8 mouse cellular contexts compared by ENCODE assay signal in the genomic region with DNA sequence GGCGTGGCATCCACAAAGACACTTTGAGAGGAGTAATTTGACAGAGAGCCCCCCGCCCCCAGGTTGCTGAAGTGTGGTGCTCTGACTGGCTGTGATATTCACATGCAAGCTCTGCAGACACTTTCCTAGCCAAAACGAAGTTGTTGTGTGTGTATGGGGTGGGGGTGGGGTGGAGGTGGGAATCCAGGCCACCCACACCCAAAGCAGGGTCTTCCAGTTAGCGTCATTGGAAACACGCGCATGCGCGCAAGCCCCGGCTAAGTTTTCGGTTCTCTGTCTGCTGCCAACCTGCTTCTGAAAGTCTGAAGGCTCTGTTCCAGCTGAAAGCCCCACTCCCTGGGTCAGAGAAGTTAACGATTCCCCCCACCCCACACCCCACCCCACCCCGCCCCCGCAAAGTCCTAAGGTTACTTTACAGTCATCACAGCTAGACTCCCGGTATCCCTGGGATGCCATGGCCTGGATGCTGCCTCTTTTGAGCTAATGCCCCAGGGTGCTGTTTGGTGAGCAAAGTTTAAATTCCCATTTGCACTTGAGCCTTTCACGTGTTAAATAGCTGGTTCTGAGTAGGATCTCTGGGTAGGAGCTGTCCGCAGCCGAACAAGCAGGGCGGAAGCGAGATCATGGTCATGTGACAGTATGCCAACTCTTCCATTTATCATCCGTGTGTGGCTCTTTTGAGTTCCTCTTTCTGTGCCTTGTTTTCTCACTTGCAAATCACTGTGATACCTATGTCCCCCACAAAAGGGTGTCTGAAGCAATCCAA. TPM values are rescaled to one million over a fixed set of nuclear protein-coding genes. Genes with fewer than 3 reads are reported as not detected.
DNase-seq lines count a peak whose midpoint lies in the region; ATAC-seq and TF ChIP-seq lines count a peak whose summit lies in the region.

No protein-coding gene starts in this region.

- H3K4me1 ChIP-seq in lung, embryonic 14.5 days (ENCODE audit: insufficient read depth) = no peaks in the 10 kb centered on the region; the same call in 1 of the 2 replicates
- peaks cover 53% of the 10 kb centered on the region for H3K4me1 ChIP-seq in bone marrow macrophage, adult 2 months (ENCODE audit: control insufficient read depth, insufficient read depth, low read length)
- H3K4me1 ChIP-seq in limb, embryonic 11.5 days (ENCODE audit: control insufficient read depth, insufficient read depth, low read length) = peaks cover 7% of the 10 kb centered on the region

- H3K9me3 ChIP-seq in lung, embryonic 14.5 days (ENCODE audit: low read depth, low read length) = no peaks in the 10 kb centered on the region
- no peaks in the 10 kb centered on the region for H3K9me3 ChIP-seq in limb, embryonic 11.5 days (ENCODE audit: control insufficient read depth, low read length)

- 8% methylated on average over 20 of the region's 20 CpGs for WGBS in lung, embryonic 14.5 days
- WGBS in limb, embryonic 11.5 days = 8% methylated on average over 20 of the region's 20 CpGs

- no peaks in the 10 kb centered on the region for H3K36me3 ChIP-seq in lung, embryonic 14.5 days (ENCODE audit: insufficient read depth)
- H3K36me3 ChIP-seq in limb, embryonic 11.5 days (ENCODE audit: control insufficient read depth, insufficient read depth, low read length) = no peaks in the 10 kb centered on the region

- H3K27ac ChIP-seq in lung, embryonic 14.5 days (ENCODE audit: low read depth) = no peak overlapping the region
- peak overlapping the region; percentile 90 for H3K27ac ChIP-seq in bone marrow macrophage, adult 2 months (ENCODE audit: insufficient read depth, low read depth, low read length)
- no peak overlapping the region for H3K27ac ChIP-seq in limb, embryonic 11.5 days (replicated peaks; ENCODE audit: low read depth, low read length)

- ATAC-seq in lung, embryonic 14.5 days (ENCODE audit: insufficient read depth) = peak; percentile 36; the same call in 1 of the 2 replicates
- ATAC-seq in limb, embryonic 11.5 days (ENCODE audit: insufficient number of reproducible peaks, low FRiP score, low TSS enrichment, low read depth) = 0 out of 2 replicates have a peak, but pooled peaks have one; percentile 35

- peak overlapping the region; percentile 38 for H3K9ac ChIP-seq in lung, embryonic 14.5 days
- peak overlapping the region; percentile 47; the same call in 1 of the 2 replicates for H3K9ac ChIP-seq in limb, embryonic 11.5 days (ENCODE audit: low read length)

- no peak for TF ChIP-seq CTCF in lung, embryonic 14.5 days (IDR thresholded peaks at IDR 0.05; ENCODE audit: low read depth)
- TF ChIP-seq CTCF in bone marrow macrophage, adult 2 months (IDR thresholded peaks at IDR 0.05; ENCODE audit: low read depth, low read length) = no peak

- peak; percentile 76 for DNase-seq in lung, embryonic 14.5 days
- DNase-seq in lung, postnatal 10 days = no peak
- peak; percentile 46 for DNase-seq in heart, postnatal 4 days
- DNase-seq in limb, embryonic 11.5 days (ENCODE audit: low spot score) = peak; percentile 76
- peak; percentile 54 for DNase-seq in naive thymus-derived CD4-positive, alpha-beta T cell, adult 2 months (ENCODE audit: low read depth)
- DNase-seq in urinary bladder, postnatal 4 days (ENCODE audit: low spot score in 2 of 2) = no peak
- no peak for DNase-seq in yolk sac, embryonic 10.5 days (ENCODE audit: low spot score)

- peak overlapping the region; percentile 79 for H3K4me2 ChIP-seq in lung, embryonic 14.5 days
- H3K4me2 ChIP-seq in limb, embryonic 11.5 days (ENCODE audit: low read depth, severe bottlenecking) = peak overlapping the region; percentile 65

- H3K4me3 ChIP-seq in lung, embryonic 14.5 days (ENCODE audit: low read depth, low read length) = peak overlapping the region; percentile 30
- peak overlapping the region; percentile 40 for H3K4me3 ChIP-seq in bone marrow macrophage, adult 2 months (ENCODE audit: insufficient read depth, low read length)
- H3K4me3 ChIP-seq in limb, embryonic 11.5 days (ENCODE audit: low read depth, low read length) = peak overlapping the region; percentile 26

- H3K27me3 ChIP-seq in lung, embryonic 14.5 days (ENCODE audit: insufficient read depth, low read length) = no peaks in the 10 kb centered on the region
- no peaks in the 10 kb centered on the region for H3K27me3 ChIP-seq in limb, embryonic 11.5 days (ENCODE audit: control insufficient read depth, insufficient read depth, low read length)

- no peak for TF ChIP-seq POLR2A in bone marrow macrophage, adult 2 months (IDR thresholded peaks at IDR 0.05; ENCODE audit: borderline replicate concordance, low read depth, low read length)

RNA-seq across cellular contexts. Expression of gene S1pr3, which starts 7.5 kb away (rescaled TPM):
- polyA plus RNA-seq in lung, embryonic 14.5 days (2014; fragmentation: Nextera tagmentation; extraction: Ambion mirVana) = 128 and 132 TPM in 2 replicates
- 0.29 TPM in 1 of 2 replicates, not detected in the other for polyA plus RNA-seq in bone marrow macrophage, adult 2 months (2012; ENCODE audit: insufficient read depth, insufficient read length, missing spikeins)
- 10 to 100 TPM; 22.9 to 23.2 TPM for total RNA-seq in heart, postnatal 4 days (2021)
- polyA plus RNA-seq in limb, embryonic 11.5 days (2014; fragmentation: Nextera tagmentation; extraction: Ambion mirVana) = 126 and 129 TPM in 2 replicates

Comparison
In these comparisons a context has a peak if more than half of its experiments do, and no peak if none do; other contexts are left out.
1. DNase-seq: peak in lung, embryonic 14.5 days (single experiment), heart, postnatal 4 days (single experiment), limb, embryonic 11.5 days (single experiment) and naive thymus-derived CD4-positive, alpha-beta T cell, adult 2 months (single experiment); none in lung, postnatal 10 days (single experiment), urinary bladder, postnatal 4 days (0 of 2) and yolk sac, embryonic 10.5 days (single experiment).
2. RNA of gene S1pr3, which starts 7.5 kb away (polyA plus RNA-seq): 128 to 132 TPM in lung, embryonic 14.5 days and 126 to 129 TPM in limb, embryonic 11.5 days; 0.29 TPM in bone marrow macrophage, adult 2 months; every median in the first group is over 10 times any median in the second.
3. Peak in every context shown above with its lines, with median percentiles within 50 percentile points of each other: H3K4me3 ChIP-seq.